Mouse (Mus musculus) cerebellum, adult 11-12 months (tissue): Measurements from ENCODE around the gene Catsper2.

Experiments
- DNase-seq: peaks from one replicate; pipeline ENCODE4 v3.0.0; 2022

Gene Catsper2

GRCm38 (mm10) chr2:121353156-121353555 is 60.4 kb downstream of the Catsper2 start:
- DNase-seq, result no peak
